Mouse (Mus musculus) layer of hippocampus, postnatal 36 days (tissue): Measurements from ENCODE around the gene Rnf186. TPM values are rescaled to one million over a fixed set of nuclear protein-coding genes. Genes with fewer than 3 reads are reported as not detected.

Experiments used
- DNase-seq, 2 experiments: peaks; one replicate each; pipeline ENCODE4 v3.0.0; 2022
- total RNA-seq, 2 experiments: library from RNA; stranded (reverse); gene quantifications; 2 replicates each; pipeline ENCODE4 v1.2.3; 2021

Gene Rnf186
- total RNA-seq = not detected

- DNase-seq = no peak
Observed at GRCm38 (mm10) chr4:138966866-138967265, at the start of gene Rnf186. TSS of gene Rnf186 (plus strand) at chr4:138967112.

GRCm38 (mm10) chr4:138917282-138917681, 49.6 kb upstream of the Rnf186 start:
- DNase-seq = no peak

- DNase-seq = no peak
Observed at GRCm38 (mm10) chr4:138921254-138922130, 45.4 kb upstream of the Rnf186 start.

- DNase-seq = peak; percentile 96 to 98
Observed at GRCm38 (mm10) chr4:138922131-138922459, 44.8 kb upstream of the Rnf186 start.

GRCm38 (mm10) chr4:138925561-138925960, 41.4 kb upstream of the Rnf186 start:
- no peak for DNase-seq

GRCm38 (mm10) chr4:138933862-138934261, 33.0 kb upstream of the Rnf186 start:
- no peak for DNase-seq

- no peak for DNase-seq
Observed at GRCm38 (mm10) chr4:138934456-138935145, 32.3 kb upstream of the Rnf186 start.

GRCm38 (mm10) chr4:138938495-138939269, 28.2 kb upstream of the Rnf186 start:
- DNase-seq = no peak

GRCm38 (mm10) chr4:138939481-138939880, 27.4 kb upstream of the Rnf186 start:
- no peak for DNase-seq

GRCm38 (mm10) chr4:138941401-138941800, 25.5 kb upstream of the Rnf186 start:
- DNase-seq = no peak

- DNase-seq = no peak
Observed at GRCm38 (mm10) chr4:138941966-138942365, 24.9 kb upstream of the Rnf186 start.

- peak in 1 of 2 experiments; percentile 21 for DNase-seq
Observed at GRCm38 (mm10) chr4:138943730-138944129, 23.2 kb upstream of the Rnf186 start.

GRCm38 (mm10) chr4:138948257-138948656, 18.7 kb upstream of the Rnf186 start:
- no peak for DNase-seq

- no peak for DNase-seq
Observed at GRCm38 (mm10) chr4:138958612-138959011, 8.3 kb upstream of the Rnf186 start.

- no peak for DNase-seq
Observed at GRCm38 (mm10) chr4:138959120-138959519, 7.8 kb upstream of the Rnf186 start.

GRCm38 (mm10) chr4:138959926-138960325, 7.0 kb upstream of the Rnf186 start:
- DNase-seq = peak in 1 of 2 experiments; percentile 24

- DNase-seq = no peak
Observed at GRCm38 (mm10) chr4:138962719-138963118, 4.2 kb upstream of the Rnf186 start.

GRCm38 (mm10) chr4:138965871-138966270, 1.0 kb upstream of the Rnf186 start:
- DNase-seq = no peak

GRCm38 (mm10) chr4:138967485-138967884, 573 bp downstream of the Rnf186 start:
- no peak for DNase-seq

- DNase-seq = no peak
Observed at GRCm38 (mm10) chr4:138968772-138969556, 2.1 kb downstream of the Rnf186 start.

- no peak for DNase-seq
Observed at GRCm38 (mm10) chr4:138969736-138970135, 2.8 kb downstream of the Rnf186 start.

GRCm38 (mm10) chr4:138971371-138971770, 4.5 kb downstream of the Rnf186 start:
- DNase-seq = no peak
